Mouse (Mus musculus): ENCODE measurements around the gene Agps.

DNA sequence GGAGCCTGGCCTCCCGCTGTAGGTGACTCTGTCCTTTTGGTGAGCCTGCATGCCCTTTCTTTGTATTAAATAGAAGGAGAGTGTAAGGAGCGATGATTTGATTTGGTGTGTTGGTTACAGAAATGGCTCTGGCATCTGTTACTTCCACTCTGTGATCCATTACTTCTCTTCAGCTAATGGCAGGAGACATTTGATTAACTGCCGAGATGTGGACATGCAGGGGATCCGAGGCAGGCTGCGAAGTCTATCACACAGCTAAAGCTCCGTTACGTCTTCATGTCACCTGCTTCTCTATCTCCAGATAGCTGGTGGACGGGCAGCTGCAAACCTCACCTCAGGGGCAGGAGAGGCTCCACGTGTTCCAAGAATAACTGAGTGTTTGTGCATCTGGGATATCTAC is 142.2 kb downstream of the Agps start:
- TF ChIP-seq CTCF (IDR thresholded peaks at IDR 0.05; ENCODE audit: extremely low read depth, insufficient read length, insufficient replicate concordance, low read depth, low read length) (no peak), POLR2A (IDR thresholded peaks at IDR 0.05; ENCODE audit: low read depth, low read length) (no peak)
